Mouse (Mus musculus) T-cell, adult 2 months (primary cell): ENCODE data around the gene Hsp90ab1.

Source experiments
- DNase-seq: peaks from one replicate; pipeline ENCODE4 v3.0.0; 2022; ENCODE audit warnings: low spot score

The Hsp90ab1 gene

DNA sequence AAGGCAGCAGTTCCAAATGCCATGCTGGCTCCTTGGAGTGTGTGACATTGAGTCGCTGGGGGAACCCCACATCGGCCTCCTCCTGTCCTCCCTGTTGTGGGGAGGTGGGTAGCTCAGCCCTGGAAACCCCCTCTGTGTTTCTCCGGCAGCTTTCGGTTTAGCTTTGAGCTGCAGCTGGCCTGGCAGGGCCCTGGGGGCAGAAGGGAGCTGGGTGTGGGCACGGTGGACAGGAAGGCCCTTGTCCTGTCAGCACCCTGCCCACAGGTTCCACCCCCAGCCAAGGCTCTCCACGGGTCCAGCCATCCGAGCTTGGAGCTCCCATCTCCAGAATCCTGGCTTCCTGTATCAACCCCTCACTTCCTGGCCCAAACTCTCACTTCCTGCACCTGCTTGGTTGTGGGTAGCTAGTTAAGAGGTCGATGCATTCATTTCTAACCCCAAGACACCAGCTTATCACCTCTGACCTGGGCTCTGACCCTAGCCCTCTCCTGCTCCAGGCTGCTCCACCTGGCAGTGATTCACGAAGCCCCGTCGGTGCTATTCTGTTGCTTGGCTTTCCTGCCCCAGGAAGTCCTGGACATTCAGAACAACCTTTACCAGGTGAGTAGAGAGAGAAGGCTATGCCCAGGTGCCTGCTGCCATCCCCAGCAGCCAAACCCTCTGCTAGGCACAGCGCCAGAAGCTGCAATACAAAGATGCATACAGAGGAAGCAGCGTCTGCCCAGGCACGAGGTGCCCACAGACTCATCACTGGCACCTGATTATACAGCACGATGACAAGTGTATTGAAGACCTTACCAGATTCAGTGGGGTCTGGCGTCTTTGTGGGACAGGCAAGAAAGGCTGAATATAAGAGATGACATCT is 14.8 kb downstream of the Hsp90ab1 start:
- DNase-seq, result peak; percentile 79

GRCm38 (mm10) chr17:45557246-45557824 is 15.7 kb downstream of the Hsp90ab1 start:
- peak; percentile 31 for DNase-seq

DNA sequence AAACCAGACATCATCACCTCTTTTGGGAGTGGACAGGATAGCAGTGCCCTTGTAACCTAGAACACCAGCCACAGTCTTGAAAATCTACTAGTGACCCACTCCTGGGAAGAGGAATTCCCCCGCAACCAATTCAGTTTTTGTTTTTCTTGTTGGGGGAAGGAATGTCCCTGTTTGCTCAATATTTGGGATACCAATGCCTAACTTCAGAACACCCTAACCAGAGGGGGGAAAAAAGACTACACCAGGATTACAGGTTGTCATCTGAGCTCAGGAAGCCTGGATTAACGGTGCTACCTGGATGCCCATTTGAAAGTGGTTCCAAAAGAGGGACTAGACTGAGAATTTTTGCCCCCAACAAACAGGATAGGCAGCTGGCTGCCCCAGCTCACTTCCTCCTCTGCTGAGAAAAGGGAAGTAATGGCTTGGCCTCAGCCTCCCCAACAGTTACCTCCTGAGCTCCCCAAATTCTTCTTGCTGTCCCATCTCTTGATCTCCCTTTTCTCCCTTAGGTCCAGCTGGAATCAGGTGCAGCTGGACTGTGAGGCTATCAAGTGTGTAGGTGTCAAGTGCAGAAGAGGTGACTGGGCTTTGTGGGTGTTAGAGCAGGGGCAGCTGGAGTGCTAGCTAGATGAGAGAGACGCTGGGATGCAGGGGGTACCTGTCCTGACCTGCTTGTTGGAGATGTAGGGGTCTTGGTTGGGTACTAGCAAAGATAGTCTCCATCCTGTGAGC is 16.4 kb downstream of the Hsp90ab1 start:
- no peak for DNase-seq

GRCm38 (mm10) chr17:45556107-45556489 is 17.0 kb downstream of the Hsp90ab1 start:
- DNase-seq, result no peak

GRCm38 (mm10) chr17:45555452-45556106 is 17.5 kb downstream of the Hsp90ab1 start, which contains the start of gene Nfkbie:
Gene Nfkbie, plus strand, starts transcription at chr17:45555703.
- DNase-seq, result peak; percentile 98

GRCm38 (mm10) chr17:45554420-45554819 is 18.7 kb downstream of the Hsp90ab1 start:
- no peak for DNase-seq

GRCm38 (mm10) chr17:45553065-45553464 is 20.0 kb downstream of the Hsp90ab1 start:
- no peak for DNase-seq

DNA sequence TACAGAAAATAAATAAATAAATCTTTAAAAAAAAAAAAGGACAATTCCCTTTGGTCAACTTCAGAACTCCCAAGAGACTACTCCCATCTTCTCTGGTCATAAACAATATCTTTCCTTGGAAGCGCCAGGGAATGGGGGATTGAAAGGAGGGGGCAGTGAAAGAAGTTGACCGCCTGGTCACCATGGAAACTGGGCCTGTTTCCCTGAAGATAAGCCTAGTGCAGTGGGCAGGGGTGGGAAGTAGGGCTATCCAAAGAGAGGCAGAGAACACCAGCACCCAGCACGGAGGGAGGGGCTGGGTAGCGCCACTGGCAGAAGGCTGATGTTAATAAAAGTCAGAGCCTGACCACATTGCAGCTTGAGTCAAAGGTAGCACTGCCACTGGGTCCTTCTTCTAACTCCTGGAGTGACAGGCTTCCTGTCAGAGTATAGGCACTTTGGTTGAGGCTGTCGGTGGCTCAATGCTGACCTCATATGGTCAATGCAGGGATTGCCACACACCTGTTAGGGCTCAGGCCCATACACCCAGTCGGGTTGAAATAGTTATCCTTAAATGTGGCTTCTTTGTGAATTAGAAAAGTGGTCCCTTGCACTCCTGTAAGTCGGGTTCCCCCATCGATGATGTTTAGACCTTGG is 21.1 kb downstream of the Hsp90ab1 start:
- DNase-seq, result peak; percentile 78

DNA sequence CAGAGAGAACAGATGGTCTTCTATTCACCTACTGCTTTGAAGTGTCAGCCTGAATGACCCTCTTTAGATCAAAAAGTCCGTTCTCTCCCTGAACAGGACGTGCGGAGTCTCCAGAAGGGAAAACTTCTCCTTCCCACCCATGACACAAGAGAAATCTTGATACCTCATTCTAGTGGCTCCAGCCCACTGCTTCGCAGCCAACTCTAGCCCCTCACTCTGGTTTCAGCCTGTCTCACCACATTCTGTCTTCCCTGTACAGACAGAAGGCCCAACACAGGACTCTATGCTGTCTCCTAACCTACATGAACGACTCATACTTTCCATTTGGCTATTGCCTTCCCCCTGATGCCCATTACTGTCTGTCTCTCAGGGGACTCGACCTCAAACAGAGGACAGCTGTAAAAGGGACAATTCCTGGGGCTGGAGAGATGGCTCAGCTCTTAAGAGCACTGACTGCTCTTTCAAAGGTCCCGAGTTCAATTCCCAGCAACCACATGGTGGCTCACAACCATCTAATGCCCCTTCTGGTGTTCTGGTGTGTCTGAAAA is 21.7 kb downstream of the Hsp90ab1 start:
- DNase-seq, result no peak

DNA sequence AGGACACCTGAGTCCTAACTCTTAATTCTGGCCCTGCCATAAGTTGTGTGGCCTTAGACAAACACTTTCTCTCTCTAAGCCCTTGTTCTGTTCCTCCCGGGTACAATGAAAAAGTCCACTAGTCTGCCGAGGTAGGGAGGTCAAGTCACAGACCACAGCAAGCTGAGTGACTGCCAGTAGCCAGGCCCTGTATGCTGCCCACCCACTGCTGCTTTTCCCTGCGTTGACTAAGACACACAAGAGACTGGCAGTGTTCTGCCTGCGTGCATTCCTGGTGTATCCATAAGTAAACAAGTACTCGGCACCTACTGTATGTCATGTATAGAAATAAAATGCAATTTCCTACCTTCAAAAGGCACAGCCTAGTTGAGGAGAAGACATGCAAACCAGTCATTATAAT is 22.8 kb downstream of the Hsp90ab1 start:
- no peak for DNase-seq

GRCm38 (mm10) chr17:45549617-45550181 is 23.4 kb downstream of the Hsp90ab1 start, which contains the start of gene Tmem151b:
Gene Tmem151b, minus strand, starts transcription at chr17:45549677.
- DNase-seq, result no peak

DNA sequence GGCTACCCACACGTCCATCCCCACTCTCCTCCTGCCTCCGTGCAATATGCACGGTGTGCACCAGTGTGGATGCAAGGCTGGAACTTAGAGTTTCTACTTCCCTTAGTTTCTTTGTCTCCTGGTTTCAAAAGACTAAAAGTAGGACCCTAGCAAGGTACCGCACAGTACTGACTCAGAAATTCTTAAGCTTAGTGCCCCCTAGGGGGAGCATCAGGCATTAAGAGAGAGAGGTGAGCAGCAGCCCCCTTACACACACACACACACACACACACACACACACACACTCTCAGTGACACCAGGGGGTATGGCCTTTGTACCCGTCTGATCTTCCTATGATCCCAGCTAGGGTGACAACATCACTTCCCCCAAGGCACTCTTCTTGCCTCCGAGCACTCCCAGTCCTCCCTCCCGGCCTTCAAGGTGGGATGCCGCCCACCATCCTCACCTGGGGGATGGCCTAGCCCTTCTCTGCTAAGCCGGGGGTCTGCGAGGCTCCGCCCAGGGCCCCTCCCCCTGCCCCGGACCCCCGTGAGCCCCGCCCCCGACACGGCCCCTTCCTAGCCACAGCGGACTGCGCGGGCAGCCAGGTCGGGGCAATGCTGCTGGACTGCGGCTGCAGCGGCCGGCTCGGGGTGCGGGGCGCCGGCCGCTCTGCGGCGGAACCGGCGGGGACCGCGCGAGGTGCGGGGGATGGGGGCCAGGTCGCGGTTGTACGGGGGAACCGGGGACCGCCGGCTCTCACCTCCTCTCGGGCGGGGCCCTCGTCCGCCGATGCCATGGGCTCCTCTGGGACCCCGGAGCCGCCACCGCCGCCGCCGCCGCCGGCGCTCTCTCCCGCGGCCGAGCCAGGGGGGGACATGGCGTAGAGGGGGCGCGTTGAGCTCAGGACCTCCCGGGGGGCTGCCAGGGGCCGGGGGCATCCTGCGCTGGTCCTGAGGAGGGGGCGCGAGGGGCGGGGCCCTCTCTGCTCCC is 24.2 kb downstream of the Hsp90ab1 start:
- peak; percentile 47 for DNase-seq

- no peak for DNase-seq
Measured at GRCm38 (mm10) chr17:45547461-45548190, 25.4 kb downstream of the Hsp90ab1 start.

- DNase-seq, result no peak
Measured at GRCm38 (mm10) chr17:45546941-45547340, 26.1 kb downstream of the Hsp90ab1 start.

DNA sequence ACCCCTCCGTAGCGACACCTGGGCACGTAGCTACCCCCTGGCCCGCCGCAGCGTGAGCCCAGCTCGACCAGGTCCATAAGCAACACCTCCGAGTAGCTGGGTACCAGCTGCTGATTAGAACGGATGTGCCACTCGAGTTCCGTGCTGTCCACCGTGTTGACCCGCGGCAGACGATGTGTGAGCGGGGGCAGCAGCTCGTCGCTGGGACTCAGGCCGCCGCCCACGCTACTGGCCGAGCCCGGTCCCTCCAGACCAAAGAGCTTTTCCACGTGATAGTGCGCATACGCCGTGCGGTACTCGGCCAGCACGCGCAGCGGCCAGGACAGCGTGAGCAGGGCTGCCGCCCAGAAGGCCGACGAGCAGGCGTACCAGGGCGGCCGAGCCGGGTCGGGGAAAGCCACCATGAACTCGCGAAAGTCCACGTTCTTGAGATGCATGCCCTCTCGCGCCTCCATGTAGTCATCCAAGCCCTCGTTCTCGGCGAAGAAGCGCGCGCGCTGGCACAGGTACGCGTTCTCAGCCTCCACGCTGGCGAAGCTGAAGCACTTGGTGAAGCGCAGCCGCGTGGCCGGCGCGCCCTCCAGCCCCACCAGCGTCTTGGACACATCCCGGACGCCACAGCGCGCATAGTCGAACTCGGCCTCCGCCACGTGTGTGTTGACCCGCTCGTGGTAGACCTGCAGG is 27.7 kb downstream of the Hsp90ab1 start:
- DNase-seq, result no peak

DNA sequence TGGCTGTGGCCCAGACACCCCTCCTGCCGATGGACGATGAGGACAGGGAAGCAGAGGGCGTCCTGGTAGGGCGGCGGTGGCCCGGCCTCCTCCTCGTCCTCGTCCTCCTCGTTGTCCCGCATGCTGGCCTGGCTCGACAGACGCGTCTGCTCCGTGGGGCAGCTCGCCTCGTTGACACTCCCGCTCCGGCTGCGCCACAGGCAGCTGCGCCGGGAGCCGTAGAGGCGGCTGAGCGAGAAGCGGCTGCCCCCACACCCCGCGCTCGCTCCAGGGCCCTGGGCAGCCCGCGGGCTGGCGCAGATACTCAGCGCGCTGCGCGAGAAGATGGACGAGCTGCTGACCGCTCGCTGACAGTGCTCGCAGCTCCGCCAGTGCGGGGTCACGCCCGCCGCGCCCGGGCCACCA is 28.2 kb downstream of the Hsp90ab1 start:
- DNase-seq, result no peak

DNA sequence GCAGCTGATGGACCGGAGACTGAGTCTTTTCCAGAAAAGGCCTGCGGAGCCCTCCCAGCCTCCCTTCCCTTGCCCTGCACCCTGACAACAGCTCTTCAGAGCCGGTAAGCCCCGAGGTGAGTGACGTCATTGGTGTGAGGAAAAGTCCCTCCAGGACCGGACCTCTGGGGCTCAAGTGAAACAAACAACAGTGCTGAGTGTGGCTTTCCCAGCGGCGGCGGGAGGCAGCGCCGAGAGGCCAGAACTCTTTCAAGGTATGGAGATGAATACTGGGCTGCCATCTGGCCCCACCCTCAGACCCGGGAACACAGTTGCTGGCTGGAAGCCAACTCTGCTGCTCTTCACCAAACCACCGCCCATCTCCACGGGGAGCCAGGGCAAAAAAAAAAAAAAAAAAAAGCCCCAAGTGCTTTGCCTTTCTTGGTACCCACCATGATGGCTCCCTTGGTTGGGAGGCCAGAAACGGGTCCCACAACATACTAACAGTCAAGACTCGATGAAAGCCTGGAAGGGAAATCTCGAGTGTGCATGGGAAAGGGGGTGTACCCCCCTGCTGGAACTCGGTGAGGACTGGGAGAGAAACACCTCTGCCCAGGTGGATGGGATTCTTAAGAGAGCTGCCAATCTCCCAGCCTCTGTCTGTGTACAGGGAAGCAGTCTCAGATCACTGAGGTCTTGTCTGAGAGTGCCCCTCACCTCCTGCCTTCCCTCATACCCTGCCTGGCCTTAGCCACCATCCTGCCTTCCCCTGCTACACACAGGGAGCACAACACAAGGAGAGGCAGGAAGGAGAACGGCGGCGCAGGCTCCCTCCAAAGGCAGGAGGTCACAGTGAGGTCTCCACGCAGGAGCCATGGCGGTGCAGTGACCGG is 28.8 kb downstream of the Hsp90ab1 start:
- no peak for DNase-seq

- DNase-seq, result no peak
Measured at GRCm38 (mm10) chr17:45543115-45543514, 30.0 kb downstream of the Hsp90ab1 start.
